Mouse (Mus musculus): Measurements from ENCODE around the gene Tmem30b. TPM values are rescaled to one million over a fixed set of nuclear protein-coding genes. Genes with fewer than 3 reads are reported as not detected.

Tmem30b gene
- polyA plus RNA-seq, 2 experiments, result 13.8 to 17.0 TPM

DNA sequence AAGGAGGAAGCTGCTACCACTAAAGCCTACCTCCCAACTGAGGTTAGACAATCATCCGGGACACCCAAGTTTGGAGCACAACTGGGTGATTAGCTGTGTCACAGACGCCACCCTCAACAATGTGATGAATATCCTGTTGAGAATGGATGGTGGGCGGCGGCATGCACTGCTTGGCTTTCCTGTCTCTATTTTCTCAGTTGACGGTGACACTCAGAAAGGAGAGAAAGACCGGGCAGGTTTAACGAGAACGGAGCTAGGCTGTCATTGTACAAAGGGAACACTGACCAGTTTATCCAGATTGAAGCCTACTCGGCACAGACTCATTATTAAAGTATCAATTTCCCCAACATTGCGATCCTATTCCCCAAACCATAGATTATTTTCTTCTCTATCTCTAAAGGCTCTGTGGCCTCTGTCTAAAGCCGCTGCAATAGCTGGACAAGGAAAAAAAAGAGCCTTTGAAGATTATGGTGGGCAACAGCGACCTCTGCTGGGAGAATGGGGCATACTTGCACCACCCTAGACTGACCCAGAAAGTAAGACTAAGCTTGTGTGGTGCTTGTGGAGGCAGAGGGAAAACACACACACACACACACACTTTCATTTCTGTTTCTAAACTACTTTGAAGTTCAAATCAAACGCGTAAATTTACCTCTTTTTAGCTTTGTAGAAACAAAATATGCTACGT lies 29.0 kb downstream of the Tmem30b start:
- Histone ChIP-seq H3K4me2 (replicated peaks; ENCODE audit: low read depth, low read length, severe bottlenecking) (no peak overlapping the region), H3K36me3 (ENCODE audit: control insufficient read depth, insufficient read depth, low read length) (no peaks in the 10 kb centered on the region), H3K4me1 (ENCODE audit: control insufficient read depth, insufficient read depth, low read length) (peaks cover 20% of the 10 kb centered on the region), H3K27me3 (ENCODE audit: control insufficient read depth, insufficient read depth, low read length) (0 out of 2 replicates have a peak, but pooled peaks cover 7% of the 10 kb centered on the region), H3K27ac (replicated peaks; ENCODE audit: low read depth, low read length) (no peak overlapping the region), H3K9me3 (ENCODE audit: control insufficient read depth, low read length) (no peaks in the 10 kb centered on the region), H3K4me3 (replicated peaks; ENCODE audit: low read length) (no peak overlapping the region), H3K9ac (ENCODE audit: low read depth, low read length, severe bottlenecking) (no peak overlapping the region)
- DNase-seq (ENCODE audit: low spot score) (peak; percentile 84), ATAC-seq (ENCODE audit: low FRiP score, low read depth) (peak; percentile 70)
- no peak for TF ChIP-seq POLR2A (IDR thresholded peaks at IDR 0.05; ENCODE audit: borderline replicate concordance, extremely low read depth, insufficient read depth, insufficient read length)
- WGBS, result 37% methylated on average over 15 of the region's 15 CpGs

DNA sequence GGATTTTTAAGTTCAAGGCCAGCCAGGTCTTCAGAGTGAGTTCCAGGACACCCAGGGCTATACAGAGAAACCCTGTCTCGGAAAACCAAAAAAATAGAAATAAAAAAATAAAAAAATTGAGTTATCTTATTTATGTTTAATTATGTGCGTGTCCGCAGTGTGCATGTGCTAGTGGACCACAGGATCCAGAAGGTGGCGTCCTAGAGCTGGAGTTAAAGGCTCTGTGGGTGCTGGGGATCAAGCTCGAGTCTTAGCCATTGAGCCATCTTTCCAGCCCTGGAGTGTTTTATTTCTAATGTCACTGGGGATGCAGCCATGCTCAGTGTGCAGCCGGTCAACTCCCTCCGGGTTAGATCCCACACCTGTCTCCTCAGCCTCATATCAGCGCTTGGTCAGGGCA lies 29.7 kb downstream of the Tmem30b start:
- H3K4me1 ChIP-seq (ENCODE audit: control insufficient read depth, insufficient read depth, low read length), result peaks cover 26% of the 10 kb centered on the region
- ATAC-seq (ENCODE audit: low FRiP score, low read depth) (no peak), DNase-seq (ENCODE audit: low spot score) (no peak)
- no peak overlapping the region for H3K27ac ChIP-seq (replicated peaks; ENCODE audit: low read depth, low read length)
- no peak for TF ChIP-seq POLR2A (IDR thresholded peaks at IDR 0.05; ENCODE audit: borderline replicate concordance, extremely low read depth, insufficient read depth, insufficient read length)
- no peak overlapping the region for H3K9ac ChIP-seq (ENCODE audit: low read depth, low read length, severe bottlenecking)
- H3K36me3 ChIP-seq (ENCODE audit: control insufficient read depth, insufficient read depth, low read length), result no peaks in the 10 kb centered on the region
- no peak overlapping the region for H3K4me3 ChIP-seq (replicated peaks; ENCODE audit: low read length)
- no peak overlapping the region for H3K4me2 ChIP-seq (replicated peaks; ENCODE audit: low read depth, low read length, severe bottlenecking)
- no peaks in the 10 kb centered on the region for H3K9me3 ChIP-seq (ENCODE audit: control insufficient read depth, low read length)
- 87% methylated on average over 8 of the region's 8 CpGs for WGBS
- 0 out of 2 replicates have a peak, but pooled peaks cover 7% of the 10 kb centered on the region for H3K27me3 ChIP-seq (ENCODE audit: control insufficient read depth, insufficient read depth, low read length)

DNA sequence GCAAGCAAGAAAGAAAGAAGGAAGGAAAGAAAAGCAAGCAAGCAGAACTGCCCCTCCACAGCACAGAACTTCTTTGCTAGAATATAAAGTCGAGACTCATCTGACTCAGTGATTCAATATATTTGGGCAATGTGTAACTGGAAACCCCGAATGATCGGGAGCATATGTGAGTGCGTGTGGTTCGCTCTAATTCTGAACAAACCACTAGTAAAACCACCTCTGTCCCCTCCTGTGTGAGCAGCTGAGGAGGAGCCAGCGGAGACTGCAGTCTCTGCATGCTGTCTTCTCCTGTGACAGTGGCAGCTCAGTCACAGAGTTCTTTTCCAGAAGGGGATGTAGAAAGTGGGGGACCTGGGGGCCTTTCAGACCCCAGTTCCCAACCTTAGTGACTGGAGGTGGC lies 31.5 kb downstream of the Tmem30b start:
- TF ChIP-seq POLR2A (IDR thresholded peaks at IDR 0.05; ENCODE audit: borderline replicate concordance, extremely low read depth, insufficient read depth, insufficient read length), result no peak
- 0 out of 2 replicates have a peak, but pooled peaks cover 7% of the 10 kb centered on the region for H3K27me3 ChIP-seq (ENCODE audit: control insufficient read depth, insufficient read depth, low read length)
- no peak overlapping the region for H3K27ac ChIP-seq (replicated peaks; ENCODE audit: low read depth, low read length)
- 17% methylated on average over 6 of the region's 6 CpGs for WGBS
- ATAC-seq (ENCODE audit: low FRiP score, low read depth), result no peak
- DNase-seq (ENCODE audit: low spot score), result no peak
- peaks cover 25% of the 10 kb centered on the region for H3K4me1 ChIP-seq (ENCODE audit: control insufficient read depth, insufficient read depth, low read length)
- no peak overlapping the region for H3K4me3 ChIP-seq (replicated peaks; ENCODE audit: low read length)
- no peak overlapping the region for H3K4me2 ChIP-seq (replicated peaks; ENCODE audit: low read depth, low read length, severe bottlenecking)
- H3K36me3 ChIP-seq (ENCODE audit: control insufficient read depth, insufficient read depth, low read length), result no peaks in the 10 kb centered on the region
- H3K9ac ChIP-seq (ENCODE audit: low read depth, low read length, severe bottlenecking), result no peak overlapping the region
- no peaks in the 10 kb centered on the region for H3K9me3 ChIP-seq (ENCODE audit: control insufficient read depth, low read length)

DNA sequence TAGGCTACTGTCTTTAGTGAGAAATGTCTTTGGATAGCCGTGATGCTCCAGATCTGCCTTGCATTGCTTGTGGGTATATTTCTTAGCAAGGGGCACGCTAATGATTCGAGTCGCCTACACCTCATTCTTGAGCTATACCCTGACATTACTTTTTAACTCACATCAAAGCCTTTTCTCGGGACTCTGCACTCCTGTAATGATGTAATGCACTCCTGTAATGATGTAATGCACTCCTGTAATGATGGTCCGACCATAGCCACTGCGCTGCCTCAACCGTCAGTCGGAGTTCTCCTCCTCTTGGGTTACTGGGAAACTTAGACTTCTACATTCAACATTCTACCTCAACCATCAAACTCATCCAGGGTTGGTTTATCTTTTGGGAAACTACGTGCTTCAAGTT lies 32.2 kb downstream of the Tmem30b start:
- H3K9me3 ChIP-seq (ENCODE audit: control insufficient read depth, low read length), result no peaks in the 10 kb centered on the region
- H3K27me3 ChIP-seq (ENCODE audit: control insufficient read depth, insufficient read depth, low read length), result 0 out of 2 replicates have a peak, but pooled peaks cover under 1% of the 10 kb centered on the region
- ATAC-seq (ENCODE audit: low FRiP score, low read depth), result no peak
- no peak overlapping the region for H3K4me3 ChIP-seq (replicated peaks; ENCODE audit: low read length)
- TF ChIP-seq POLR2A (IDR thresholded peaks at IDR 0.05; ENCODE audit: borderline replicate concordance, extremely low read depth, insufficient read depth, insufficient read length), result no peak
- no peak overlapping the region for H3K27ac ChIP-seq (replicated peaks; ENCODE audit: low read depth, low read length)
- no peak for DNase-seq (ENCODE audit: low spot score)
- no peak overlapping the region for H3K4me2 ChIP-seq (replicated peaks; ENCODE audit: low read depth, low read length, severe bottlenecking)
- H3K9ac ChIP-seq (ENCODE audit: low read depth, low read length, severe bottlenecking), result no peak overlapping the region
- 74% methylated on average over 10 of the region's 10 CpGs for WGBS
- H3K4me1 ChIP-seq (ENCODE audit: control insufficient read depth, insufficient read depth, low read length), result peaks cover 23% of the 10 kb centered on the region
- H3K36me3 ChIP-seq (ENCODE audit: control insufficient read depth, insufficient read depth, low read length), result no peaks in the 10 kb centered on the region

DNA sequence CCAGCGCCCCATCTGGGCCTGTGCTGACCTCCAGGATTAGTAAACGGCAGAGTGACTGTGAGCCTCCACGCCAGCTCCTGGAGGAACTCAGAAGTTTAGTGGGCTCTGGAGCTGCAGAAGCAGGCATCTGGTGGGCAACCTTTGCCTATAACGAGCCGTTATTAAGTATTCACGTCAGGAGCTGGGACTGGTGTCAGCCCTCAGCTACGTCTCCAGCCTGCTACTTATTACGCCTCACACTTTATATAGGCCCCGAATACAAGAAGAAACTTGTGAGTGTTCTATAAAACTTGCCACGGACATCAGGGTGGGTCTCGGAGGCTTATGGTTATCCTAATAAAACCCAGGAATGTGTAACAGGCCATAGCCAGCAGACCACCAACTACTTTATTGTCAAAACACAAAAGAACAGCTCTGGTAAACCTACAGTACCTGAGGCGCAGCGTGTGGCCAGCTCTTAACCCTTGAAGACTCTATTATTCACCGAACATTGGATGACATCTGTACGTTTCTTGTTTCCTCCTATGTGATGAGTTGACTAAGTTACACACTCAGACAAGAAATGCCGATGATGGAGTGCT lies 34.6 kb downstream of the Tmem30b start:
- H3K9me3 ChIP-seq (ENCODE audit: control insufficient read depth, low read length), result no peaks in the 10 kb centered on the region
- no peak overlapping the region for H3K27ac ChIP-seq (replicated peaks; ENCODE audit: low read depth, low read length)
- peak; percentile 34 for DNase-seq (ENCODE audit: low spot score)
- 0 out of 2 replicates have a peak overlapping the region, but pooled peaks have one; percentile 3 for H3K9ac ChIP-seq (ENCODE audit: low read depth, low read length, severe bottlenecking)
- H3K27me3 ChIP-seq (ENCODE audit: control insufficient read depth, insufficient read depth, low read length), result no peaks in the 10 kb centered on the region
- H3K36me3 ChIP-seq (ENCODE audit: control insufficient read depth, insufficient read depth, low read length), result no peaks in the 10 kb centered on the region
- TF ChIP-seq POLR2A (IDR thresholded peaks at IDR 0.05; ENCODE audit: borderline replicate concordance, extremely low read depth, insufficient read depth, insufficient read length), result no peak
- WGBS, result 16% methylated on average over 16 of the region's 16 CpGs
- H3K4me1 ChIP-seq (ENCODE audit: control insufficient read depth, insufficient read depth, low read length), result peaks cover 37% of the 10 kb centered on the region
- H3K4me2 ChIP-seq (replicated peaks; ENCODE audit: low read depth, low read length, severe bottlenecking), result no peak overlapping the region
- peak; percentile 45 for ATAC-seq (ENCODE audit: low FRiP score, low read depth)
- no peak overlapping the region for H3K4me3 ChIP-seq (replicated peaks; ENCODE audit: low read length)

Data from limb, embryonic 14.5 days (tissue).